Mouse (Mus musculus): Measurements from ENCODE around the gene Cyth2. TPM values are rescaled to one million over a fixed set of nuclear protein-coding genes. Genes with fewer than 3 reads are reported as not detected.

Cyth2 gene
- polyA plus RNA-seq, 1 experiment from 2014 or later, result 69.1 TPM

DNA sequence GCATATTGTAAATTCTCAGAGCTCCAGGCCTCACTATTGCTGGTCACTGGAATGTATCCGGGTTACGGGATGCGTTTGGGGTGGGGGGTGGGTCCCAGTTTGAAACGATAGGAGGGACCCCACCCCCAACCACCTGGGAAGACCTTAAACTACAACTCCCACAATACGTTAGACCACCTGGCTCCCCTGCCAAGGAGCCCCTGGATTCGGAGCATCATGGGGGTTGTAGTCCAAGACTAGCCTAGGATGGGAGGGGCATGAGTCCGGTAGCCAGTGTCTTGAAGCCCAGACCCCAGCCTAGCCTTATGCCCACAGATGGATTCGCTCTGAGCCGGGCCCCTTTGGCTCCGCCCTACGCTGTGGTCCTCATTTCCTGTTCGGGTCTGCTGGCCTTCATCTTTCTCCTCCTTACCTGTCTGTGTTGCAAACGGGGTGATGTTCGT, 28.2 kb downstream of the Cyth2 start:
- DNase-seq (ENCODE audit: low spot score) (peak; percentile 59), ATAC-seq (replicated peaks; ENCODE audit: low FRiP score) (0 out of 2 replicates have a peak, but pooled peaks have one; percentile 35)
- Histone ChIP-seq H3K27ac (ENCODE audit: low read depth, low read length) (no peak overlapping the region), H3K4me2 (peak overlapping the region; percentile 65), H3K9me3 (ENCODE audit: control insufficient read depth, low read length) (no peaks in the 10 kb centered on the region), H3K27me3 (replicated peaks; ENCODE audit: control insufficient read depth, insufficient read depth, low read length) (peaks cover 58% of the 10 kb centered on the region), H3K4me3 (ENCODE audit: low read depth, low read length) (peak overlapping the region; percentile 54), H3K36me3 (ENCODE audit: control insufficient read depth, insufficient read depth, low read length) (no peaks in the 10 kb centered on the region), H3K4me1 (replicated peaks; ENCODE audit: control insufficient read depth, insufficient read depth, low read length) (peaks cover 6% of the 10 kb centered on the region; the same call in 1 of the 2 replicates), H3K9ac (ENCODE audit: low read depth, low read length) (no peak overlapping the region)
- WGBS, result 4% methylated on average over 14 of the region's 14 CpGs

DNA sequence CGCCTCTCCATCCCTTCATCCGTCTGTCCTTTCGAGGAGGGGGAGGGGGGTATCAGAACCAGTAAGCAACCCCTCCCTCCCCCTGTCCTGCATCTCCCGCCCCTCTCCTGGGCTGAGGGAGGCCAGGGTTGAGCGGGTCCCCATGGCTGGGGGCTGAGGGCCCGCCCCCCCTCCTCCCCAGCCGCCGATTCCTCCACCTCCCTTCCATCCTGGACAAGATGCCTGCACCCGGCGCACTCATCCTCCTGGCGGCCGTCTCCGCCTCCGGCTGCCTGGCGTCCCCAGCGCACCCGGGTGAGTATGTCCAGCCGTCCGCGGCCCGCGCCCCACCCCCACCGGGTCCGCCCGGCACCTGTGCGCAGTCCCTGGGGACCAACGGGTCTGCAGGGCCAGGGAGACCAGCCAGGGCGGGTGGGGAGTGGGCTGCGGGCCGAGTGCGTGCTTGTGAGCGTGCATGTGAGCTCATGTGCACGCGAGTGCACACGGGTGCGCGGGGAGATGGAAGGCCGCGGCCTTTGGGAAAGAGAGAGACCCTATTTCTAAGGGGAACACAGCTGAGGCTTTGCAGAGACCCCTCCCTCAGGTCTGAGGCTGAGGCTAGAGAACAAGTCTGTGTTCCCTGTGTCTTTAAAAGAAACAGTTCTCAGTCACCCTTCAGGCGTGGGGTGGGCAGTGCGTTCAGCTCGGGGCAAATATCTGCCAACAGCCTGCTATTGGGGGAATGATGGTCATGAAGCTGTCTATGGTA, 28.8 kb downstream of the Cyth2 start:
- Histone ChIP-seq H3K4me3 (ENCODE audit: low read depth, low read length) (peak overlapping the region; percentile 54), H3K9ac (ENCODE audit: low read depth, low read length) (peak overlapping the region; percentile 5; the same call in 1 of the 2 replicates), H3K27me3 (replicated peaks; ENCODE audit: control insufficient read depth, insufficient read depth, low read length) (peaks cover 58% of the 10 kb centered on the region), H3K4me1 (replicated peaks; ENCODE audit: control insufficient read depth, insufficient read depth, low read length) (peaks cover 6% of the 10 kb centered on the region; the same call in 1 of the 2 replicates), H3K4me2 (peak overlapping the region; percentile 65), H3K36me3 (ENCODE audit: control insufficient read depth, insufficient read depth, low read length) (no peaks in the 10 kb centered on the region), H3K9me3 (ENCODE audit: control insufficient read depth, low read length) (no peaks in the 10 kb centered on the region), H3K27ac (ENCODE audit: low read depth, low read length) (no peak overlapping the region)
- 3% methylated on average over 38 of the region's 42 CpGs for WGBS
- DNase-seq (ENCODE audit: low spot score) (no peak), ATAC-seq (replicated peaks; ENCODE audit: low FRiP score) (0 out of 2 replicates have a peak, but pooled peaks have one; percentile 31)

DNA sequence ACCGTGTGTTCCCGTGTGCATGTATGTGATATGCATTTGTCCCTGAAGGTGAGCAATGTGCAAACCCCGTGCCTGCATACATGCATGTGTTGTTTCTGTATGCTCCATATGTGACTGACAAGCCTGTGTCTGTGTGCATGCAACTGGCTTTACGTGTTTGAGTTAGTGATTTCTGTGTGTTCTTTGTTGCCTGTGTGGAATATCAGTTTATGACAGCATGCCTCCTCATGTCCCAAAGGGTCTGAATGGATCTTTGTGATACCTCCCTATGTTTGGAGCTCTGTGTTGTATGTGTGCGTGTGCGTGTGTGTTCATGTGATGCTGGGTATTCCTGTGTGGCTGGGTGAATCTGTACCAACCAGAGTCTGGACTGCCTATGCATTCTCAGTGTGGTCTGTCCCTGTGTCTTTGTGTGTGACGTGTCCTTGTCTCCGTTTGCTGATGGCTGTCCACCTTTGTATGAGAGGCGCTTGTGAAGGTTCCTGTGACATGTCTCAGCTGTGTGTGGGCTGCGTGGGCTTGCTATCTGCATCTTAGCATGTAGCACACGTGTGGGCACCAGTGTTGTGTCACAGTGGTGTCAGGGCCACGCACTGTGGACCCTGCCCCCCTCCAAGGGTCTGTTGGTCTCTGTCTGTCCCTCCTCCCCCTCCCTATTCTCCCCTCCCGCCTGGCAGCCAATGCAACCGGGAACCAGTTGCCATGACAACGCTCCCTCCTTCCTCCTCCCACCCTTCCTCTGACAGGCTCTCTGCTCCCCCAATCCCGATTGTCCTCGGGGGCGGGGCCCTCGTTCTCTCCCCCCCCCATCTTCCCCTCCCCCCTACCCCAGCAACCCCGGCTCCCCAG, 29.6 kb downstream of the Cyth2 start, which contains the start of gene Sult2b1:
Gene Sult2b1 (minus strand): TSS at position 146 of the 849 bp plus-strand sequence.
- peak within 1 kb of the TSS; percentile 64 for H3K9ac ChIP-seq (ENCODE audit: low read depth, low read length)
- H3K27me3 ChIP-seq (replicated peaks; ENCODE audit: control insufficient read depth, insufficient read depth, low read length), result peaks cover 54% of the 10 kb centered on the region
- peak within 1 kb of the TSS; percentile 60 for H3K4me3 ChIP-seq (ENCODE audit: low read depth, low read length)
- DNase-seq (ENCODE audit: low spot score) (no peak), ATAC-seq (replicated peaks; ENCODE audit: low FRiP score) (0 out of 2 replicates have a peak, but pooled peaks have one; percentile 4)
- H3K4me2 ChIP-seq, result peak within 1 kb of the TSS; percentile 86
- 23% methylated on average over 20 of the region's 20 CpGs for WGBS
- no peak within 1 kb of the TSS for H3K27ac ChIP-seq (ENCODE audit: low read depth, low read length)
- no peaks in the 10 kb centered on the region for H3K9me3 ChIP-seq (ENCODE audit: control insufficient read depth, low read length)
- peaks cover 6% of the 10 kb centered on the region; the same call in 1 of the 2 replicates for H3K4me1 ChIP-seq (replicated peaks; ENCODE audit: control insufficient read depth, insufficient read depth, low read length)
- H3K36me3 ChIP-seq (ENCODE audit: control insufficient read depth, insufficient read depth, low read length), result no peaks in the 10 kb centered on the region

DNA sequence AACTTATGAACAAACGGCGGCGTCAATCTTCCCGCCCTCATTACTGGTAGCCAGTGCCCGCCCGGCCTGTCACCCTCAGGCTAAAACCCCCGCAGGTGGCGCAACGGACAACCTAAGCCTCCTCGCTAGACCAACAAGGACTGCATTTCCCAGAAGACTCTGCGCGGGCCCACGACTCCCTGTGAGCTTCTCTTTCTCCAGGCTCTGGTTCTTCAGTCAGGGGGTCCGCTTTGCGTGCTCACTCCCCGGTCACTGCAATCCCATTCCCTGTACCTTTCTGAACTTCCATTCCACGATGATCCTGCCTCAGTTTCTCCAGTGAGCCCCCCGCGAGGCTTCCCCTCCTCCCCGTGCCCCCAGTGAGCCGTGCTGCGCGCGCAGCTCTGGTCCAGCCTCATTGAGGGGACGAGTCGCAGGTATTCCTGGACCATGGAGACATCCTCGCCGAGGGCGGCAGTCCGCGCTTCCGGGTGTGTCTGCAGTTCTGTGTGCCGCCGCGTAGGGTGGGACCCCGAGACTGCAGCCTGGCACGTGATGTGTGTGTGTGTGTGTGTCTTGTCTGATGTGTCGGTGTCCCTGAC, 30.8 kb downstream of the Cyth2 start, which contains the start of gene Lmtk3:
Gene Lmtk3 (plus strand): TSS at position 228 of the 581 bp plus-strand sequence.
- peak; percentile 78 for DNase-seq (ENCODE audit: low spot score)
- peaks cover 58% of the 10 kb centered on the region for H3K27me3 ChIP-seq (replicated peaks; ENCODE audit: control insufficient read depth, insufficient read depth, low read length)
- peak within 1 kb of the TSS; percentile 86 for H3K4me2 ChIP-seq
- peak; percentile 53; the same call in 1 of the 2 replicates for ATAC-seq (replicated peaks; ENCODE audit: low FRiP score)
- 2% methylated on average over 38 of the region's 38 CpGs for WGBS
- peak within 1 kb of the TSS; percentile 64 for H3K9ac ChIP-seq (ENCODE audit: low read depth, low read length)
- peaks cover 10% of the 10 kb centered on the region; the same call in 1 of the 2 replicates for H3K4me1 ChIP-seq (replicated peaks; ENCODE audit: control insufficient read depth, insufficient read depth, low read length)
- no peak within 1 kb of the TSS for H3K27ac ChIP-seq (ENCODE audit: low read depth, low read length)
- H3K4me3 ChIP-seq (ENCODE audit: low read depth, low read length), result peak within 1 kb of the TSS; percentile 60
- H3K36me3 ChIP-seq (ENCODE audit: control insufficient read depth, insufficient read depth, low read length), result no peaks in the 10 kb centered on the region
- no peaks in the 10 kb centered on the region for H3K9me3 ChIP-seq (ENCODE audit: control insufficient read depth, low read length)

DNA sequence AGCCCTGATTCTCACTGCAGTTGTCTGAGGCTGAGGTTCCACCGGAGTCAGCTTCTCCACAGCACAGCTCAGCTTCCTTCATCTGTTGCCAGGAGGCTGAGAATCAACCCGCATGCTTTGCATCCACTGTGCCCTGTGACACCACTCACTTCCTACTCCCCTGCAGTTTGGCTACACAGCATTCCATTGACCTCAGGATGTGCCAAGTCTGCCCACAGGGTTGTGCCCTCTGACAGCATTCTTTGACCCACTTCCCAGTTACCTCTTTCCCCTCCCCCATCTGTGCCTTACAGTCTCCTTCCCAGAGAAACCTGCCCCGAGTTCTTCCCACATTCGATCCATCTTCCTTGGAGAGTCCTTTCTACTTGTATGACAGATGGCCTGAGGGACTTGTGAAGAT, 32.1 kb downstream of the Cyth2 start:
- no peak for ATAC-seq (replicated peaks; ENCODE audit: low FRiP score)
- 75% methylated on average over 4 of the region's 4 CpGs for WGBS
- DNase-seq (ENCODE audit: low spot score), result no peak
- Histone ChIP-seq H3K9ac (ENCODE audit: low read depth, low read length) (no peak overlapping the region), H3K36me3 (ENCODE audit: control insufficient read depth, insufficient read depth, low read length) (no peaks in the 10 kb centered on the region), H3K27me3 (replicated peaks; ENCODE audit: control insufficient read depth, insufficient read depth, low read length) (peaks cover 48% of the 10 kb centered on the region), H3K9me3 (ENCODE audit: control insufficient read depth, low read length) (no peaks in the 10 kb centered on the region), H3K4me1 (replicated peaks; ENCODE audit: control insufficient read depth, insufficient read depth, low read length) (peaks cover 10% of the 10 kb centered on the region; the same call in 1 of the 2 replicates), H3K27ac (ENCODE audit: low read depth, low read length) (no peak overlapping the region), H3K4me2 (no peak overlapping the region), H3K4me3 (ENCODE audit: low read depth, low read length) (no peak overlapping the region)

DNA sequence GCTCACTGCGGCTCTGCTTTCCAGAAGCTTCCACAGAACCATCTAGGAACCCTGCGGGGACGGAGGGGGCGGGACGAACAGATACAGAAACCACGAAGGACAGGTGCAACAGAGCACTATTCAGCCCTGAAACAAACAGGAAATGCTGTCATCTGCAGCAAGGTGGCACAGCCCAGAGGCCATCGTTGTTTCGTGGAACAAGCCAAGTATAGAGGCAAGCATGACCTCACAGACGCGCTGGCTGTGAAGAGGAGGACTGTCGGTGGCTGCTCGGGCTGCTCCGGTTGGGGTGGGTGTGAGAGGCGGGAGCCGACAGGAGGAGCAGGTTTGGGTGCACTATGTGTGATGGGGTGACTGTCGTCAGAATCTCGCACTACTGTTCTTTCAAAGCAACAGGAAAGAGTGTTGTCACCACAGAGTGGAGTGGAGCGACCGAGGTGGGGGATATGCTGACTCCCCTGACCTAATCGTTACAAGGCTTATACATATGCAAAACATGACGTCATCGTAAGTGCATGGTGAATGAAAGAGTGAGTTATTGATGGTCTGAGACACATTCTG, 35.2 kb downstream of the Cyth2 start:
- Histone ChIP-seq H3K4me1 (replicated peaks; ENCODE audit: control insufficient read depth, insufficient read depth, low read length) (peaks cover 4% of the 10 kb centered on the region; the same call in 1 of the 2 replicates), H3K9me3 (ENCODE audit: control insufficient read depth, low read length) (no peaks in the 10 kb centered on the region), H3K4me2 (peak overlapping the region; percentile 5), H3K27ac (ENCODE audit: low read depth, low read length) (no peak overlapping the region), H3K27me3 (replicated peaks; ENCODE audit: control insufficient read depth, insufficient read depth, low read length) (peaks cover 17% of the 10 kb centered on the region), H3K36me3 (ENCODE audit: control insufficient read depth, insufficient read depth, low read length) (no peaks in the 10 kb centered on the region), H3K4me3 (ENCODE audit: low read depth, low read length) (no peak overlapping the region), H3K9ac (ENCODE audit: low read depth, low read length) (no peak overlapping the region)
- DNase-seq (ENCODE audit: low spot score) (no peak), ATAC-seq (replicated peaks; ENCODE audit: low FRiP score) (no peak)
- whole genome bisulfite sequencing, result 21% methylated on average over 22 of the region's 22 CpGs

DNA sequence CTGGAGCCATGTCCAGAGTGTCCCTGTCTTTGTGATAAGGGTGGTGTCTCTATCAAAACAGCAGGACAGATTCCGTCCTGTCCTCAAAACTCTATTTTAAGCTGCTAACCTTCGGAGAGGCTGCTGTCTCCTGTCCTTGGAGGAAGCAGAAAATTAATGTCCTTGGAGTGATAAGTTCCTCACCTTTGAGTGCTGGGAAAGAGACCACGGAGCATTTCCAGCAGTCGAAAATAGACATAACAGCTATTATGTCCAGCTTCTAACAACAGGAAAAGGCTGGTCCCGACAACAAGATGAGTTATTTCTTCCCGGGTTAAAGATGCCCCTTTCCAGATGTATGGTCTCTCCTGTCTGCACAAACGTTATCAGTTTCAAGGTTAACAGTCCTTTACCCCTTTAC, 39.1 kb downstream of the Cyth2 start:
- WGBS, result 67% methylated on average over 7 of the region's 7 CpGs
- ATAC-seq (replicated peaks; ENCODE audit: low FRiP score), result no peak
- H3K9ac ChIP-seq (ENCODE audit: low read depth, low read length), result no peak overlapping the region
- H3K36me3 ChIP-seq (ENCODE audit: control insufficient read depth, insufficient read depth, low read length), result no peaks in the 10 kb centered on the region
- H3K4me1 ChIP-seq (replicated peaks; ENCODE audit: control insufficient read depth, insufficient read depth, low read length), result peaks cover 4% of the 10 kb centered on the region; the same call in 1 of the 2 replicates
- H3K27ac ChIP-seq (ENCODE audit: low read depth, low read length), result no peak overlapping the region
- DNase-seq (ENCODE audit: low spot score), result no peak
- peaks cover 8% of the 10 kb centered on the region for H3K27me3 ChIP-seq (replicated peaks; ENCODE audit: control insufficient read depth, insufficient read depth, low read length)
- H3K4me2 ChIP-seq, result no peak overlapping the region
- H3K4me3 ChIP-seq (ENCODE audit: low read depth, low read length), result no peak overlapping the region
- no peaks in the 10 kb centered on the region for H3K9me3 ChIP-seq (ENCODE audit: control insufficient read depth, low read length)

DNA sequence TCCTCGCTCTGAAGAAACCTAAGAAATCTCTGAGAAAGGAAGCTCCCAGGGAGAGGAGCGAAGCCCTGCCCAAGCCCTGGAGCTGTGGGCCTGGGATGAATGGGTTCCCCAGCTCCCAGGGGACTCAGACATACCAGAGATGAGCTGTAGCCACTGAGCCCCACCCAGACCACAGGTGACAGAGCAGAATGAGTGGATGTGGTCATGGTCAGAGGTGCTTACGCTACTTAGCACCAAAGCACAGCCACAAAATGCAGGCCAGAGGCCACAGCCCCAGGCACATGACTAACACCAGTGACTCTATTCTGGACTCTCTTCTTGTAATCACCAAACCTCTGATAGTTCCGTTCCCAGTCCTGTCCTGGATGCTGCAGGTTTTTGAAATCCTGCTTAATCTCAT, 43.3 kb downstream of the Cyth2 start:
- WGBS, result 63% methylated on average over 4 of the region's 4 CpGs
- H3K4me1 ChIP-seq (replicated peaks; ENCODE audit: control insufficient read depth, insufficient read depth, low read length), result no peaks in the 10 kb centered on the region
- no peaks in the 10 kb centered on the region for H3K36me3 ChIP-seq (ENCODE audit: control insufficient read depth, insufficient read depth, low read length)
- no peaks in the 10 kb centered on the region for H3K9me3 ChIP-seq (ENCODE audit: control insufficient read depth, low read length)
- no peak overlapping the region for H3K4me2 ChIP-seq
- no peak for DNase-seq (ENCODE audit: low spot score)
- no peak overlapping the region for H3K27ac ChIP-seq (ENCODE audit: low read depth, low read length)
- H3K27me3 ChIP-seq (replicated peaks; ENCODE audit: control insufficient read depth, insufficient read depth, low read length), result no peaks in the 10 kb centered on the region; the same call in 1 of the 2 replicates
- H3K9ac ChIP-seq (ENCODE audit: low read depth, low read length), result no peak overlapping the region
- no peak for ATAC-seq (replicated peaks; ENCODE audit: low FRiP score)
- H3K4me3 ChIP-seq (ENCODE audit: low read depth, low read length), result no peak overlapping the region

Measured in liver, embryonic 11.5 days (tissue).